Mouse (Mus musculus) megakaryocyte, embryonic 14.5 days (primary cell): ENCODE data around the gene Txlna.

Source experiments
- FLI1 ChIP-seq: IDR thresholded peaks from 2 replicates; pipeline ENCODE4 v1.6.1; 2012; ENCODE audit warnings: low read length, inconsistent platforms, mixed read lengths
- GATA1 ChIP-seq: IDR thresholded peaks from 3 replicates; pipeline ENCODE4 v1.6.1; 2012; ENCODE audit warnings: mixed read lengths, low read length, inconsistent platforms, borderline replicate concordance

DNA sequence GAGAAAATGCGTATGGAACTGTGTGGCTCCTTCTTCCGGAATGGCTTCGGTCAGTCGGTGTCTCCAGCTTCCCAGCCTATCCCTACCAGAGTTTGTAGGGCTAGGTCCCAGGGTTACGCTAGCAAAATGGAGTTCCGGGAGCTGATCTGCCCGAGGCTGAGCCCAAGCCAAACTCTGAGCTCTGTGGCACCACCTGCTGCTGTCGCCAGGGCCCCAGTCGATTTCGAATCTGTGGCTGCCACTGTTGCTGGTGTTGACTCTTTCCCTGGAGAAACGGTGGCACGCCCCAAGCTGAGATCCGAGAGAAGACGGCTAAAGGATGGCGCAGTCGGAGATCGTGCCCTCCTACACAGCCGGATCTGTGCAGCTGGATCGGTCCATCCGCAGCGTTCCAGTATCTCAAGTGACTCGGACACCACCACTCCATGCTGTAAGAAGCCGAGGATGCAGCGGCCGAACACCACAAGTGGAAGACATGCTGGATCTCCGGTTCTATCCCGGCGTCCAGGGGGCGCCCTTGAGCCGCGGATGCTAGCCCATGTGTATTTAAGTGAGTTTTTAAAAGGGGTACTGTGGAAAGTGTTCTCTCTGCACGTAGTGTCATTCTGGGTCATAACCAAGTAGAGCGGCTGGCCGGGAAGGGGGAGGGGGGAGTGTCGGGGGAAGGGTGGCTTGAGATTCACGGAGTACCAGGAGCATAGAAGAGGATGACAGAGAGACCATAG lies 55.8 kb downstream of the Txlna start:
- TF ChIP-seq GATA1, result no peak
- no peak for TF ChIP-seq FLI1
